In genomic region chr4:98593961-98594360, GRCm38 (mm10) we compare ENCODE assay signal across 20 mouse cellular contexts.
DNase-seq lines count a peak whose midpoint lies in the region; ATAC-seq lines count a peak whose summit lies in the region.
"Had no signal": no experiment of that assay in that cellular context is flagged by ENCODE, and none has a peak within 500 bp of the region (broad histone marks: within the 10 kb centered on the region; RNA-seq: fewer than 3 reads in every experiment).

No protein-coding gene starts in this region.

- H3K4me1 ChIP-seq in kidney, embryonic 14.5 days (ENCODE audit: control insufficient read depth, insufficient read depth, low read length): no peaks in the 10 kb centered on the region
- no peaks in the 10 kb centered on the region for H3K4me1 ChIP-seq in megakaryocyte, embryonic 14.5 days
- H3K4me1 ChIP-seq: embryonic facial prominence, embryonic 15.5 days had no signal

- no peak overlapping the region for H3K4me2 ChIP-seq in kidney, embryonic 14.5 days (replicated peaks; ENCODE audit: low read depth, low read length)
- H3K4me2 ChIP-seq: embryonic facial prominence, embryonic 15.5 days; hindbrain, embryonic 13.5 days had no signal

- no peaks in the 10 kb centered on the region for H3K36me3 ChIP-seq in kidney, embryonic 14.5 days (ENCODE audit: control insufficient read depth, insufficient read depth, low read length)
- H3K36me3 ChIP-seq in megakaryocyte, embryonic 14.5 days (replicated peaks; ENCODE audit: low read length): no peaks in the 10 kb centered on the region
- H3K36me3 ChIP-seq: embryonic facial prominence, embryonic 15.5 days; hindbrain, embryonic 13.5 days; limb, embryonic 10.5 days had no signal

- no peaks in the 10 kb centered on the region for H3K9me3 ChIP-seq in kidney, embryonic 14.5 days (ENCODE audit: control insufficient read depth, low read length)
- H3K9me3 ChIP-seq in megakaryocyte, embryonic 14.5 days: no peaks in the 10 kb centered on the region
- H3K9me3 ChIP-seq: embryonic facial prominence, embryonic 15.5 days; hindbrain, embryonic 13.5 days; limb, embryonic 10.5 days had no signal

- ATAC-seq in cerebellum, adult (ENCODE audit: insufficient number of reproducible peaks, low FRiP score, low TSS enrichment): peak; percentile 69; the same call in 1 of the 2 replicates
- peak; percentile 84 for ATAC-seq in kidney, embryonic 14.5 days (ENCODE audit: low FRiP score, low TSS enrichment)
- ATAC-seq in megakaryocyte, adult 5-6 weeks (ENCODE audit: poor library complexity, severe bottlenecking): no peak
- ATAC-seq: activated CD4-positive, CD25-positive, alpha-beta regulatory T cell, adult 4 months; forebrain, embryonic 14.5 days had no signal

- WGBS in kidney, embryonic 14.5 days: 36% methylated on average over 1 of the region's 1 CpGs

- no peaks in the 10 kb centered on the region for H3K27me3 ChIP-seq in kidney, embryonic 14.5 days (ENCODE audit: control insufficient read depth, insufficient read depth, low read length)
- no peaks in the 10 kb centered on the region for H3K27me3 ChIP-seq in megakaryocyte, embryonic 14.5 days (replicated peaks)
- H3K27me3 ChIP-seq: CH12.LX; embryonic facial prominence, embryonic 15.5 days; hindbrain, embryonic 13.5 days had no signal

- DNase-seq in cerebellum, adult 11-12 months: no peak
- DNase-seq in kidney, adult 9 months: no peak
- peak; percentile 51 to 62 for DNase-seq in layer of hippocampus, postnatal 36 days
- DNase-seq in embryo, embryonic 10 days (ENCODE audit: low spot score): no peak
- DNase-seq: heart, adult 11 months; kidney, adult 8-10 months; lung, postnatal 4 days; midbrain, embryonic 14.5 days; spleen, adult 18-20 months had no signal

- H3K27ac ChIP-seq in kidney, embryonic 14.5 days (ENCODE audit: low read depth, low read length): no peak overlapping the region
- H3K27ac ChIP-seq: embryonic facial prominence, embryonic 15.5 days; hindbrain, embryonic 13.5 days; limb, embryonic 10.5 days; liver, embryonic 14.5 days had no signal

- H3K9ac ChIP-seq in kidney, embryonic 14.5 days (ENCODE audit: low read depth, low read length): no peak overlapping the region
- H3K9ac ChIP-seq: embryonic facial prominence, embryonic 15.5 days; hindbrain, embryonic 13.5 days; liver, embryonic 14.5 days had no signal

- no peak overlapping the region for H3K4me3 ChIP-seq in kidney, embryonic 14.5 days (ENCODE audit: low read length)
- peak overlapping the region; percentile 16 for H3K4me3 ChIP-seq in megakaryocyte, embryonic 14.5 days (replicated peaks)
- H3K4me3 ChIP-seq: embryonic facial prominence, embryonic 15.5 days; hindbrain, embryonic 13.5 days; limb, embryonic 10.5 days had no signal

Comparison
In these comparisons a context has a peak if more than half of its experiments do, and no peak if none do; other contexts are left out.
1. DNase-seq: peak in layer of hippocampus, postnatal 36 days (2 of 2); none in cerebellum, adult 11-12 months (single experiment), kidney, adult 9 months (single experiment) and embryo, embryonic 10 days (single experiment).